ENCODE assay signal across 15 mouse cellular contexts in genomic region chr19:28940135-28940874, GRCm38 (mm10). TPM values are rescaled to one million over a fixed set of nuclear protein-coding genes. Genes with fewer than 3 reads are reported as not detected.
DNase-seq lines count a peak whose midpoint lies in the region; ATAC-seq lines count a peak whose summit lies in the region.
"Had no signal": no experiment of that assay in that cellular context is flagged by ENCODE, and none has a peak within 500 bp of the region (broad histone marks: within the 10 kb centered on the region; RNA-seq: fewer than 3 reads in every experiment).

No protein-coding gene starts in this region.

- no peaks in the 10 kb centered on the region for H3K27me3 ChIP-seq in heart, embryonic 10.5 days (ENCODE audit: insufficient read depth, poor library complexity, severe bottlenecking)

- peak; percentile 29 for DNase-seq in adrenal gland, adult 2 months
- no peak for DNase-seq in adrenal gland, adult 8-10 months
- peak; percentile 7 for DNase-seq in 3134 (ENCODE audit: extremely low read depth, insufficient read length, low spot score)
- peak; percentile 83 for DNase-seq in heart, embryonic 10.5 days (ENCODE audit: low spot score)
- peak; percentile 45 to 58 for DNase-seq in lung, adult 18-20 months
- DNase-seq in left cerebral cortex, adult 9 months (ENCODE audit: low spot score in 2 of 2): no peak
- no peak for DNase-seq in layer of hippocampus, postnatal 25 days (ENCODE audit: extremely low spot score in 1 of 2, low spot score in 1 of 2)
- DNase-seq: spleen, adult 18-20 months had no signal

- WGBS in heart, embryonic 10.5 days: 42% methylated on average over 9 of the region's 9 CpGs

- H3K36me3 ChIP-seq in heart, embryonic 10.5 days: no peaks in the 10 kb centered on the region
- H3K36me3 ChIP-seq: hindbrain, embryonic 10.5 days; limb, embryonic 10.5 days had no signal

- no peaks in the 10 kb centered on the region for H3K9me3 ChIP-seq in heart, embryonic 10.5 days
- H3K9me3 ChIP-seq: hindbrain, embryonic 10.5 days; limb, embryonic 10.5 days had no signal

- no peak for ATAC-seq in megakaryocyte-erythroid progenitor cell, adult 5-6 weeks (replicated peaks; ENCODE audit: low FRiP score, low TSS enrichment, poor library complexity, severe bottlenecking)
- ATAC-seq: intestine, postnatal 0 days had no signal

- H3K4me1 ChIP-seq in heart, embryonic 10.5 days: peaks cover 21% of the 10 kb centered on the region

- H3K4me3 ChIP-seq in heart, embryonic 10.5 days: no peak overlapping the region
- H3K4me3 ChIP-seq: erythroblast, embryonic 14.5 days; hindbrain, embryonic 10.5 days; limb, embryonic 10.5 days; myocyte had no signal

- peak overlapping the region; percentile 73 for H3K27ac ChIP-seq in heart, embryonic 10.5 days
- H3K27ac ChIP-seq: hindbrain, embryonic 10.5 days; limb, embryonic 10.5 days; macrophage had no signal

RNA-seq across cellular contexts. Expression of gene Plpp6, which starts 23.4 kb away (rescaled TPM):
- total RNA-seq in adrenal gland, adult 2 months (2021): 10 to 100 TPM; 32.0 to 35.3 TPM
- 26.5 and 27.1 TPM in 2 replicates for polyA plus RNA-seq in adrenal gland, adult 2 months (2012; rRNA removed)
- total RNA-seq in adrenal gland, adult 8-10 months (2022): 10 to 100 TPM; 24.8 to 52.8 (median 40.2) TPM
- polyA plus RNA-seq in heart, embryonic 10.5 days (2016; fragmentation: Nextera tagmentation; extraction: Ambion mirVana): 4.6 and 6.1 TPM in 2 replicates
- 10 to 100 TPM; 52.8 to 54.0 TPM for total RNA-seq in layer of hippocampus, postnatal 25 days (2021)
- 3.5 and 6.2 TPM in 2 replicates for total RNA-seq in megakaryocyte-erythroid progenitor cell, adult 5-6 weeks (2014; fragmentation: Nextera tagmentation)
- 3.7 and 4.8 TPM in 2 replicates for total RNA-seq in megakaryocyte-erythroid progenitor cell, adult 5-6 weeks (2017)

RNA-seq across cellular contexts. Expression of gene 4430402I18Rik, which starts 27.3 kb away (rescaled TPM):
- total RNA-seq in adrenal gland, adult 2 months (2021): 1 to 10 TPM; 5.1 to 5.3 TPM
- polyA plus RNA-seq in adrenal gland, adult 2 months (2012; rRNA removed): 0.65 and 1.1 TPM in 2 replicates
- total RNA-seq in adrenal gland, adult 8-10 months (2022): 1 to 10 TPM; 2.8 to 6.1 (median 5.0) TPM
- polyA plus RNA-seq in heart, embryonic 10.5 days (2016; fragmentation: Nextera tagmentation; extraction: Ambion mirVana): 2.1 and 5.7 TPM in 2 replicates
- 1 to 10 TPM; 5.3 to 6.1 TPM for total RNA-seq in layer of hippocampus, postnatal 25 days (2021)
- total RNA-seq in megakaryocyte-erythroid progenitor cell, adult 5-6 weeks (2014; fragmentation: Nextera tagmentation): not detected in 2 replicates
- total RNA-seq in megakaryocyte-erythroid progenitor cell, adult 5-6 weeks (2017): not detected in 2 replicates
- polyA plus RNA-seq: erythroblast, embryonic 14.5 days; limb, embryonic 10.5 days had no signal

RNA-seq across cellular contexts. Expression of gene Cdc37l1, which starts 49.8 kb away (rescaled TPM):
- 10 to 100 TPM; 39.4 to 46.2 TPM for total RNA-seq in adrenal gland, adult 2 months (2021)
- polyA plus RNA-seq in adrenal gland, adult 2 months (2012; rRNA removed): 10.7 and 11.2 TPM in 2 replicates
- total RNA-seq in adrenal gland, adult 8-10 months (2022): 10 to 100 TPM; 46.0 to 71.5 (median 58.1) TPM
- 32.0 and 34.6 TPM in 2 replicates for polyA plus RNA-seq in heart, embryonic 10.5 days (2016; fragmentation: Nextera tagmentation; extraction: Ambion mirVana)
- 100 to 1,000 TPM in 1 of 2 experiments, 10 to 100 TPM in 1; 96.4 to 101 TPM for total RNA-seq in layer of hippocampus, postnatal 25 days (2021)
- 38.7 and 48.9 TPM in 2 replicates for total RNA-seq in megakaryocyte-erythroid progenitor cell, adult 5-6 weeks (2014; fragmentation: Nextera tagmentation)
- 37.6 and 40.9 TPM in 2 replicates for total RNA-seq in megakaryocyte-erythroid progenitor cell, adult 5-6 weeks (2017)

Comparison
In these comparisons a context has a peak if more than half of its experiments do, and no peak if none do; other contexts are left out.
1. DNase-seq: peak in adrenal gland, adult 2 months (single experiment), 3134 (single experiment), heart, embryonic 10.5 days (single experiment) and lung, adult 18-20 months (2 of 2); none in adrenal gland, adult 8-10 months (single experiment), left cerebral cortex, adult 9 months (0 of 2) and layer of hippocampus, postnatal 25 days (0 of 2).